Mouse (Mus musculus): ENCODE measurements at regions not wholly inside any gene's neighbourhood (a gene's known extent, or its start where the extent isn't known, plus 50 kb on each side); places are given as distances from the start of the nearest gene placed in this dataset.

DNA sequence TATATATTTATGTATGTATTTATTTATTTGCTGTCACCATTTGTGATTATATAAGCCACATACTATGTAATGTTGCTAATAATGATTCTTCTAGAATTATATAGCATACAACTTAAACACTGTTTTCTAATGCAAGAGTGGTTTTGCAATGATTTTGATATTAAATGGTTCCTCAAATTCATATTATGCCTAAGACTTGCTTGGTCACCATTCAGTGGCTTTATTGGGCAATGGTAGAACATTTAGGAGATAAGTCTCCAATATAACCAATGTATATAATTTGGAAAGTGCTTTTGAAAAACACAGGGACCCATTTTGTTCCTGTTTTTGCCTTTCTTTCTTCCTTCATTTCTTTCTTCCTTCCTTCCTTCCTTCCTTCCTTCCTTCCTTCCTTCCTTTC, 112.0 kb downstream of the Fam174a start:
- TF ChIP-seq CTCF (IDR thresholded peaks at IDR 0.05; ENCODE audit: extremely low read depth, insufficient read depth, insufficient read length, insufficient replicate concordance): no peak
- TF ChIP-seq POLR2A (IDR thresholded peaks at IDR 0.05; ENCODE audit: low read depth, low read length): no peak
